Mouse (Mus musculus) testis, adult 2 months (tissue): Measurements from ENCODE around the gene Ribc2. TPM values are rescaled to one million over a fixed set of nuclear protein-coding genes. Genes with fewer than 3 reads are reported as not detected.

Experiments
- H3K27ac ChIP-seq: fragments of 200-500 bp; 2 replicates; pipeline ENCODE4 v1.5.1; 2012; ENCODE audit warnings: low read depth, low read length; ENCODE audit not compliant: control insufficient read depth, insufficient read depth
- H3K27me3 ChIP-seq: fragments of 200-500 bp; 2 replicates; pipeline ENCODE4 v1.6.1; 2012; ENCODE audit warnings: mild to moderate bottlenecking, low read length, moderate library complexity; ENCODE audit not compliant: control insufficient read depth, insufficient read depth
- H3K36me3 ChIP-seq: fragments of 200-500 bp; 2 replicates; pipeline ENCODE4 v1.6.1; 2012; ENCODE audit warnings: mild to moderate bottlenecking, low read length; ENCODE audit not compliant: control insufficient read depth, insufficient read depth
- H3K4me1 ChIP-seq: fragments of 200-500 bp; 2 replicates; pipeline ENCODE4 v1.6.1; 2012; ENCODE audit warnings: low read length; ENCODE audit not compliant: control insufficient read depth, insufficient read depth
- H3K4me3 ChIP-seq: fragments of 200-500 bp; 2 replicates; pipeline ENCODE4 v1.5.1; 2012; ENCODE audit warnings: low read depth, mild to moderate bottlenecking, low read length, moderate library complexity, mixed read lengths; ENCODE audit not compliant: control insufficient read depth
- CTCF ChIP-seq: fragments of 200-500 bp; IDR thresholded peaks from 2 replicates; pipeline ENCODE4 v1.5.1; 2012; ENCODE audit warnings: low read depth, mild to moderate bottlenecking, inconsistent platforms, low read length, moderate library complexity; ENCODE audit not compliant: control insufficient read depth, insufficient read depth, insufficient replicate concordance
- POLR2A ChIP-seq: fragments of 200-500 bp; IDR thresholded peaks from 2 replicates; pipeline ENCODE4 v1.6.1; 2012; ENCODE audit warnings: low read depth, mild to moderate bottlenecking, inconsistent platforms, low read length, moderate library complexity; ENCODE audit not compliant: control insufficient read depth
- polyA plus RNA-seq: library from polyadenylated mRNA; depleted of rRNA; stranded (reverse); fragments of >200 nt; gene quantifications from 2 replicates; pipeline ENCODE4 v1.2.3, GENCODE M21; 2012

Gene Ribc2
- polyA plus RNA-seq, 1 experiment, result 29.6 TPM

GRCm38 (mm10) chr15:85166433-85166933, 34.6 kb downstream of the Ribc2 start:
- TF ChIP-seq POLR2A (no peak), CTCF (no peak)
- H3K27ac ChIP-seq, result no peak overlapping the region
- no peaks in the 10 kb centered on the region for H3K36me3 ChIP-seq
- no peak overlapping the region for H3K4me3 ChIP-seq
- H3K4me1 ChIP-seq, result no peaks in the 10 kb centered on the region
- no peaks in the 10 kb centered on the region for H3K27me3 ChIP-seq

- no peak overlapping the region for H3K4me3 ChIP-seq
- no peaks in the 10 kb centered on the region for H3K36me3 ChIP-seq
- no peak overlapping the region for H3K27ac ChIP-seq
- H3K27me3 ChIP-seq, result no peaks in the 10 kb centered on the region
- no peaks in the 10 kb centered on the region for H3K4me1 ChIP-seq
- TF ChIP-seq CTCF, result no peak
- no peak for TF ChIP-seq POLR2A
Observed at GRCm38 (mm10) chr15:85167086-85167679, 35.3 kb downstream of the Ribc2 start.

- H3K27ac ChIP-seq, result no peak overlapping the region
- no peak overlapping the region for H3K4me3 ChIP-seq
- no peaks in the 10 kb centered on the region for H3K27me3 ChIP-seq
- no peaks in the 10 kb centered on the region for H3K4me1 ChIP-seq
- no peaks in the 10 kb centered on the region for H3K36me3 ChIP-seq
- TF ChIP-seq POLR2A (no peak), CTCF (no peak)
Observed at GRCm38 (mm10) chr15:85172054-85172453, 40.2 kb downstream of the Ribc2 start.

- TF ChIP-seq CTCF (no peak), POLR2A (no peak)
- H3K27ac ChIP-seq, result no peak overlapping the region
Observed at GRCm38 (mm10) chr15:85173425-85173824, 41.5 kb downstream of the Ribc2 start.

GRCm38 (mm10) chr15:85174060-85174459, 42.2 kb downstream of the Ribc2 start:
- Histone ChIP-seq H3K36me3 (no peaks in the 10 kb centered on the region), H3K4me1 (no peaks in the 10 kb centered on the region)
- TF ChIP-seq CTCF, result no peak
- TF ChIP-seq POLR2A, result no peak

More at GRCm38 (mm10) chr15:85173425-85173824, 41.5 kb downstream of the Ribc2 start:
- H3K27me3 ChIP-seq, result no peaks in the 10 kb centered on the region
- H3K36me3 ChIP-seq, result no peaks in the 10 kb centered on the region
- H3K4me1 ChIP-seq, result no peaks in the 10 kb centered on the region
- no peak overlapping the region for H3K4me3 ChIP-seq

GRCm38 (mm10) chr15:85177576-85177975, 45.7 kb downstream of the Ribc2 start:
- H3K27me3 ChIP-seq, result no peaks in the 10 kb centered on the region
- H3K27ac ChIP-seq, result no peak overlapping the region
- no peaks in the 10 kb centered on the region for H3K36me3 ChIP-seq
- TF ChIP-seq POLR2A (no peak), CTCF (no peak)
- H3K4me1 ChIP-seq, result no peaks in the 10 kb centered on the region
- H3K4me3 ChIP-seq, result no peak overlapping the region

More at GRCm38 (mm10) chr15:85174060-85174459, 42.2 kb downstream of the Ribc2 start:
- Histone ChIP-seq H3K4me3 (no peak overlapping the region), H3K27me3 (no peaks in the 10 kb centered on the region), H3K27ac (no peak overlapping the region)

GRCm38 (mm10) chr15:85178172-85178571, 46.3 kb downstream of the Ribc2 start:
- TF ChIP-seq CTCF, result no peak
- TF ChIP-seq POLR2A, result no peak
- Histone ChIP-seq H3K4me1 (no peaks in the 10 kb centered on the region), H3K27ac (no peak overlapping the region), H3K36me3 (no peaks in the 10 kb centered on the region), H3K4me3 (no peak overlapping the region), H3K27me3 (no peaks in the 10 kb centered on the region)
